Mouse (Mus musculus) stomach, embryonic 15.5 days (tissue): ENCODE data around the gene Lcp2. TPM values are rescaled to one million over a fixed set of nuclear protein-coding genes. Genes with fewer than 3 reads are reported as not detected.

Experiments used
- ATAC-seq: fragments of 200-750 bp; cut with Nextera tagmentation; 2 replicates; pipeline ENCODE4 v1.8.0; 2017; ENCODE audit warnings: low read depth, moderate number of reproducible peaks, moderate TSS enrichment; ENCODE audit not compliant: insufficient read depth, low FRiP score
- H3K27ac ChIP-seq: fragments of 300-500 bp; sonication (generic); 2 replicates; pipeline ENCODE4 v1.5.1; 2015; ENCODE audit warnings: mild to moderate bottlenecking, inconsistent platforms
- H3K27me3 ChIP-seq: fragments of 300-500 bp; sonication (generic); replicated peaks from 2 replicates; pipeline ENCODE4 v1.6.1; 2015; ENCODE audit warnings: inconsistent platforms
- H3K36me3 ChIP-seq: fragments of 300-500 bp; sonication (generic); 2 replicates; pipeline ENCODE4 v1.6.1; 2015; ENCODE audit warnings: inconsistent platforms
- H3K4me1 ChIP-seq: fragments of 300-500 bp; sonication (generic); 2 replicates; pipeline ENCODE4 v1.6.1; 2015; ENCODE audit warnings: inconsistent platforms
- H3K4me2 ChIP-seq: fragments of 300-500 bp; sonication (generic); 2 replicates; pipeline ENCODE4 v1.6.1; 2015; ENCODE audit warnings: mild to moderate bottlenecking, inconsistent platforms
- H3K4me3 ChIP-seq: fragments of 300-500 bp; sonication (generic); replicated peaks from 2 replicates; pipeline ENCODE4 v1.5.1; 2015; ENCODE audit warnings: inconsistent platforms
- H3K9ac ChIP-seq: fragments of 300-500 bp; sonication (generic); 2 replicates; pipeline ENCODE4 v1.6.1; 2015; ENCODE audit warnings: inconsistent platforms
- H3K9me3 ChIP-seq: fragments of 300-500 bp; sonication (generic); 2 replicates; pipeline ENCODE4 v1.6.1; 2016; ENCODE audit warnings: inconsistent platforms
- WGBS: fragments of 180-500 bp; shearing (Covaris S2); methylation state at CpG from one replicate; pipeline ENCODE4 v1.1.7; 2015; 5-methylcytosine and 5-hydroxymethylcytosine counted together
- polyA plus RNA-seq: library from polyadenylated mRNA; unstranded; fragments of >200 nt; fragmentation: Nextera tagmentation; extraction: Ambion mirVana; gene quantifications from 2 replicates; pipeline ENCODE4 v1.2.1, GENCODE M21; 2015

Gene Lcp2
- polyA plus RNA-seq, 1 experiment from 2014 or later: 3.8 TPM

DNA sequence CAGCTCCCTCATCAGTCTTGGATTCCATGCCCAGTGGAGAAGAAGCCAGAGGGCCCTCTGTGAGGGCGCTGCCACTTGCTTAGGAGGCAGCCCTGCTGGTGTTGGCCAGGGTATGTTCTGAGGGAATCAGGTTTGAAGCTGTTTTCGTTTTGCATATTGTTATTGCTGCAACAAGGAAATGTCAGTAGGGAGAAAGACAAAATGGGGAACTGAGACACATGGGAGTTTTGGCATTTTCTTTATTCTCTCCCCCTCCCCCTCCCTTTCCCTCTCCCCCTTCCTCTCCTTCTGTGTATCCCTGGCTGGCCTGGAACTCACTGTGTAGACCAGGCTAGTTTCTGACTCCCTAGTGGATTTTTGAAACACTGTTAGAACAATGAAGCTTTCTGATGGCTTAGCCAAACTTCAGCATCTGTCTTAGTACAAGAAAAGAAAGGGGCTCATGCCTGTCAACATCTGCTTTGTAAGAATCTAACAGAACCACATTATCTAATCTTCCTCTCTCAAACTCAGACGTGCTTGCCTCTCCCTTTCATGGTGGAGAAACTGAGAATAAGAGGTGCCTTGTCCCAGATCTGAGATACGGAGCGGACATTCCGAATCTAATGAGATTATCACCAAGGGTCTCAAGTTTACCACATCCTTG, 34.6 kb upstream of the Lcp2 start:
- H3K9me3 ChIP-seq: no peaks in the 10 kb centered on the region
- no peaks in the 10 kb centered on the region for H3K27me3 ChIP-seq
- H3K4me2 ChIP-seq: no peak overlapping the region
- H3K9ac ChIP-seq: no peak overlapping the region
- ATAC-seq: no peak
- H3K27ac ChIP-seq: no peak overlapping the region
- no peaks in the 10 kb centered on the region for H3K36me3 ChIP-seq
- 76% methylated on average over 6 of the region's 6 CpGs for WGBS
- peaks cover 8% of the 10 kb centered on the region; the same call in 1 of the 2 replicates for H3K4me1 ChIP-seq
- no peak overlapping the region for H3K4me3 ChIP-seq

DNA sequence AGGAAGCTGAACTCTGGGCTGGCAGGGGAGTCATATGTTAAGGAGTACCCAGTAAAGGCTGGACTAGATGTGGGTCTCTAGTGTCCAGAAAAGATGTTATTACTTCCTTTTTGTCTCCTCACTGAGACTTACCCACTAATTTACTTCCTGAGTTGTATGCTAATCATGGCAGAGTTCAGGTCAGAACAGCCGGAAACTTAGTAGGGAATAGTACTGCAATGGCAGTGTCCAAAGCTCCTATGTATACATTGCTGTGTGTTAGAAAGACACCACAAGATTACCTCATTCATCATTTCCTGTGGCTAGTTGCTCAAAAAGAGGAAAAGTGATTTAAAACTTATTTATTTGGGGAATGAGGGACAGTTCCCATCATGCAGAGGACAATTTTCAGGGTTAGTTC, 21.6 kb upstream of the Lcp2 start:
- Histone ChIP-seq H3K4me2 (no peak overlapping the region), H3K9ac (no peak overlapping the region), H3K9me3 (no peaks in the 10 kb centered on the region), H3K4me1 (no peaks in the 10 kb centered on the region), H3K36me3 (no peaks in the 10 kb centered on the region), H3K4me3 (no peak overlapping the region), H3K27me3 (no peaks in the 10 kb centered on the region), H3K27ac (no peak overlapping the region)
- ATAC-seq: no peak
- 57% methylated on average over 1 of the region's 1 CpGs for WGBS

DNA sequence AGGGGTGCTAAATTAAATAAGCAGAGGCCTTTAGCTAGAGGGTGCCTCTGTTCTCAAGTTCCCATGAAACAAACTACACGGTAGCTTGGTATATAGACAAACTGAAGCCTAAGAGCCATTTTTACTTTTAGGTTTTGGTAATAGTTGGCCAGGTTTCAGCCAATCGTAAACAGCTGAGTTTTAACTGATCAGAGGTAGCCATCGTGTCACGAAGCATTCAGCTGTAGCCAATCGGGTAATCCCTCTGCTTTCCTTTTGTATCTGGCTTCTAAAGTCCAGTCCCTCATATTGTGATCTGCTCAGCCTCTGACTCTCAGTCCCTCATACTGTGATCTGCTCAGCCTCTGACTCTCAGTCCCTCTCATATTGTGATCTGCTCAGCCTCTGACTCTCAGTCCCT, 17.1 kb upstream of the Lcp2 start:
- Histone ChIP-seq H3K9ac (no peak overlapping the region), H3K4me2 (no peak overlapping the region), H3K27ac (no peak overlapping the region), H3K27me3 (no peaks in the 10 kb centered on the region), H3K9me3 (no peaks in the 10 kb centered on the region), H3K4me3 (no peak overlapping the region), H3K36me3 (no peaks in the 10 kb centered on the region), H3K4me1 (no peaks in the 10 kb centered on the region)
- no peak for ATAC-seq
- 66% methylated on average over 5 of the region's 5 CpGs for WGBS

DNA sequence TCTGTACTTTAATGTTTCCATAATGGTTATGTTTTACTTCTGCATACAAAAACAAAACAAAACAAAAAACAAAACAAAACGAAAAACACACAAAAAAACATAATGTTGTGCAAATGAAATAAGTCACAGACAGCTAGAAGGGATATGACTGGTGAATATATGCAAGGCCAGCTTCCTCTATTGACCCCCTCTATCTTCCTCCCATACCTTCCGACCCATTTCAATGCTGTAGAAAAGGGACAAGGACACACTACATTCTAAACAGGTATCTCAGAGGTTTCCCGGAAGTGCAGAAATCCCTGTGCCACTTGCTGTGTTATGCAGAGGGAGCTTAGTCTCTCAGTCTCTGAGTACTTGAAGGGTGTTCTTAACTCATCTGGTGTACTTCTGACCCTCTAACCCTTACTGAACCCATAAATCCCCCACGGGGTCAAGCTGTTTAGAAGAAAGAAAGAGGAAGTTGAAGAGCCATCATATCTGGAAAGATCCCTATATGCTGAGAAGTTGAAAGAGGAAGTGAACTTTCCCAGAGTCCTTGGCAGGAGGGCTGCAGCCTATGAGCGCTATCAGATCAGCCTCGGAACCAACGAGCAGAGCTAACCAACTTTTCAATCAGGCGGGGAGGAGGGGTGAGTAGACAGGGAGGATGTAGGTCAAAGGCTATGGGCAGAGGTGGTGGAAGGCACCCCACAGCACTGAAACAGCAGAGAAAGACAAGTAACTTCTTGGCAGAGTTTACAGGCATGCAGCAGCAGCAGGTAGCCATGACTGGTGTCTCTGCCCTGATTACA, 15.5 kb upstream of the Lcp2 start:
- no peak overlapping the region for H3K27ac ChIP-seq
- H3K9ac ChIP-seq: no peak overlapping the region
- no peak overlapping the region for H3K4me3 ChIP-seq
- no peaks in the 10 kb centered on the region for H3K27me3 ChIP-seq
- 0 out of 2 replicates have a peak overlapping the region, but pooled peaks have one; percentile 8 for H3K4me2 ChIP-seq
- no peaks in the 10 kb centered on the region for H3K9me3 ChIP-seq
- no peaks in the 10 kb centered on the region for H3K36me3 ChIP-seq
- WGBS: 46% methylated on average over 8 of the region's 8 CpGs
- no peaks in the 10 kb centered on the region for H3K4me1 ChIP-seq
- ATAC-seq: no peak

DNA sequence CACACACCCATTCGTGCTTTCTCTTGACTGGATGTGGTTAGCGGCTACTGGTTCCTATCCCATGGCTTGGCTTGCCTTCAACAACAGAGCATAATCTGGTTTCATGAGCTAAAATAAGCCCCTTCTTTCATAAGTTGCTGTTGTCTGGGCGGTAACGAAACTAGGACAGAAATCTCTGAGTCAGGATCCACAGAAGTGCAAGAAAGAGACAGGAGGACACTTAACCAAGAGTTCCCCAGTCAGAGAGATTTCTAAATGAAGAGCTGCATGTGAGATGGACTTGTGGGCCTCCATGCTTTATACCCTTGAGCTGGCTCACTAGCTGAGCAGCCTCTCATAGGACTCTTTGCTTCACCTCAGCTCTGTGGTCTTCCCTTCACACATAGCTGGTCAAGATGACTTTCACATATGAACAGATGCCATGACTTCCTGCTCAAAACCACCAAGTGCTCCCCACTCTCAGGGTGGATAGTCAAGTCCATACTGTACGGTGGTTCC, 12.7 kb upstream of the Lcp2 start:
- H3K4me2 ChIP-seq: no peak overlapping the region
- no peak overlapping the region for H3K9ac ChIP-seq
- no peak for ATAC-seq
- no peak overlapping the region for H3K27ac ChIP-seq
- 88% methylated on average over 5 of the region's 5 CpGs for WGBS
- H3K4me1 ChIP-seq: no peaks in the 10 kb centered on the region
- H3K27me3 ChIP-seq: no peaks in the 10 kb centered on the region
- H3K4me3 ChIP-seq: no peak overlapping the region
- H3K9me3 ChIP-seq: no peaks in the 10 kb centered on the region
- no peaks in the 10 kb centered on the region for H3K36me3 ChIP-seq

DNA sequence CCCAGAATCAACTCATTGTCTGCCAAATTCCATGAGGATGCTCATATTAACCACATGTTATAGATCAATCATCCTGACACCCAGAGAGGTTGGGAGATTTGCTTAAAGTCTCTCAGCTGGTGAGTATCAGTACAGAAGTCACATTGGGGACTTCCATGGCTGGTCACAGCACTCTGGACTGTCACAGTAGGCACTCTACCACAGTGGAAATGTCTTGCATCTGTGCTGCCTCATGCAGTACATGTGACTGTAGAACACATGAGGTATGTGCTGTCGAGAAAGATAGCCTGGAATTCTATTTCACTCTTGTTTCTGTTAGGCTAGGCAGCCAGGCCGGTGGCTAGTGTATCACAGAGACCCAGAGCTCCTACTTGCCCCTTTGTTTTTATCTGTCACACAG, 11.9 kb upstream of the Lcp2 start:
- no peaks in the 10 kb centered on the region for H3K9me3 ChIP-seq
- no peak overlapping the region for H3K27ac ChIP-seq
- no peak overlapping the region for H3K9ac ChIP-seq
- no peak overlapping the region for H3K4me2 ChIP-seq
- H3K4me1 ChIP-seq: no peaks in the 10 kb centered on the region
- H3K27me3 ChIP-seq: no peaks in the 10 kb centered on the region
- H3K4me3 ChIP-seq: no peak overlapping the region
- no peaks in the 10 kb centered on the region for H3K36me3 ChIP-seq
- ATAC-seq: no peak
- 83% methylated on average over 2 of the region's 2 CpGs for WGBS

DNA sequence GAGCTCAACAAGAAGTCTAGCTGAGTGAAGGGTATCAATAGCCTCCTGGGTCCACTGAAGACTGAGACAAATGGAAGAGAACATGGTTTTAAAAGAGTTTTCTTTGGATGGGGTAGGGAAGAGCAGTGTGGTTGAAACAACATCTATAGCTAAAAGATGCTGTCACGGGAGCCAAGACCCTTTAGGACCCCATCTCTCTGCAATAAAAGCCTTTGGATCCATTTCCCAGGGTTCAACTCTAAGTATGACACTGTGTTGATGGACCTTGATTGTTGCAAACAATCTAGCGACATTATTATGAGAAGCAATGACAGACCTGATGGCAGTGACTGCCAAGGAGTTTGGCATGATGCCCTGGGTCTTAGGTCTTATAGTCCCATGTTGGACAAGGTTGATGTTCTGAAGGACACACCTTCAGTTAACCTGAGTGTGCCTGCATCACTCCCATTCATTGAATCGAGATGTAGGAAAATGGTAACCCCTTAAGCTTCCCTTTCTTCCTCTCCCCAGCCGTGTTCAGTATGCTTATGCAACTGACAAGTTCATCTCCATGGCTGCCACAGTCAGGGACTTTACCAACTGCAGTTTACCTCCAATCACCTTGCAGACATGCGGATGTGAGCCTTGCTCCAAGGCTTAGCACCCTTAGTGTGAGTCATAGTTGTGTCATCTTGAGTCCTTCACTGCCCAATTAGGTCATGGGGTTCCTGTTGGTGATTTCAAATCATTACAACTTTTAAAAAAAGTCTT, 10.6 kb upstream of the Lcp2 start:
- Histone ChIP-seq H3K27ac (no peak overlapping the region), H3K9me3 (no peaks in the 10 kb centered on the region), H3K27me3 (no peaks in the 10 kb centered on the region), H3K4me3 (no peak overlapping the region), H3K9ac (no peak overlapping the region), H3K36me3 (no peaks in the 10 kb centered on the region), H3K4me2 (no peak overlapping the region), H3K4me1 (no peaks in the 10 kb centered on the region)
- ATAC-seq: no peak
- 72% methylated on average over 5 of the region's 5 CpGs for WGBS

DNA sequence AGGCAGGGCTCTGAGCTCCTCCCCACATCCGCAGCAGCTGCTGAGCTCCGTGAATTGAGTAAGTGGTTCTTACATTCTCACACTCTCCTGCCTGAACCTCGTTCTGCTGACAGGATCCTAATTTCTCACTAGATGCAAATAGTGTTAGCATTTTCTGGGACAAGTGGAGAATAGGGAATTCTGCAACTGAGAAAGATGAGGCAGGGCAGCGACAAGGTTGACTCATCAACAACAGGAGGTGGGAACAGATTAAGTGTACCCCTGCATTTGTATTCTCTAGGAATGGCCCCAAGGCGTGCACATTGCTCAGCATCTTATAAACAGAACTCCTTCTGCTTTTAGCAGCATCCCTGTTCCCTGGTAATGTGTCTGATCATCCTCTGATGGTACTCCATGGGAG, 6.7 kb upstream of the Lcp2 start:
- Histone ChIP-seq H3K4me2 (no peak overlapping the region), H3K27me3 (no peaks in the 10 kb centered on the region), H3K4me3 (no peak overlapping the region), H3K27ac (no peak overlapping the region), H3K4me1 (no peaks in the 10 kb centered on the region), H3K36me3 (no peaks in the 10 kb centered on the region), H3K9me3 (no peaks in the 10 kb centered on the region), H3K9ac (no peak overlapping the region)
- no peak for ATAC-seq
- WGBS: 74% methylated on average over 5 of the region's 5 CpGs

DNA sequence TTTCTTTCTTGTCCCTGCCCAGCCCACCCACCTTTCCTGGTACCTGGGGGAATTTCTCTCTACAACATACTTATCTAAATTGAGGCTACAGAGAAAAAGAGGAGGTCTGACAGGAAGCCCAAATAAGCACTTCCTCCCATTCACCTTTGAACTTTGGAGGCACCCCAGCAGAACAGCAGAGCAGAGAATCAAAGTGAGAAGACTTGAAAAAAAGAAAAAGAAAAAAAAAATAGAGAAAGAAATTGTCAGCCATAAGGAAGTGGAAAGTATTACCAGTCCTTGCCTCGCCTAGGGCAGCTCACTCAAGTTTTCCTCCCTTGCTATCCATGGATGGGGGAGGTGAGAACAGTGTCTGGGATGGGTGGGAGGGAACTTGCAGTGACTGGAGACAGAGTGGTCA, 3.9 kb upstream of the Lcp2 start:
- H3K4me3 ChIP-seq: no peak overlapping the region
- no peak overlapping the region for H3K9ac ChIP-seq
- 57% methylated on average over 1 of the region's 1 CpGs for WGBS
- no peaks in the 10 kb centered on the region for H3K9me3 ChIP-seq
- no peak overlapping the region for H3K4me2 ChIP-seq
- no peak for ATAC-seq
- no peak overlapping the region for H3K27ac ChIP-seq
- no peaks in the 10 kb centered on the region for H3K36me3 ChIP-seq
- no peaks in the 10 kb centered on the region for H3K27me3 ChIP-seq
- H3K4me1 ChIP-seq: no peaks in the 10 kb centered on the region

DNA sequence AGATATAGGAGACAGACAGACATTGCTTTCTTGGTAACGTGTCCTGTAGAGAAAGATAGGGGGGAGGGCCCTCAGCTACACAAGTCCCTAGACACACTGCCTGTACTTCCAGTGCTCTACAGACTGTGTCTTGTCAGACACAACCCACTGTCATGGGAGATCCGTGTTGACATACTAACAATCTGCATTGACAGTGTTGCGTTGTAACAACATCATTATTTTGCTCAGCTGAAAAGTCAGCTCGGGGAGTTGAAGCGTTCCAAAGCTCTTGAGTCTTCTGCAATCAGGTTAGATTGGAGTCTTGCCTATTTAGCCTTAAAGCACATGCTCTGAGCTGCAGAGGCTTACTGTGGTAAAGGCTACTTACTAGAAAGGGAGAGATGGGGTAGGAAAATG, 820 bp downstream of the Lcp2 start:
- ATAC-seq: no peak
- Histone ChIP-seq H3K9ac (no peak overlapping the region), H3K27ac (no peak overlapping the region), H3K4me2 (no peak overlapping the region), H3K4me1 (no peaks in the 10 kb centered on the region), H3K9me3 (no peaks in the 10 kb centered on the region), H3K36me3 (no peaks in the 10 kb centered on the region), H3K4me3 (peak overlapping the region; percentile 11; the same call in 1 of the 2 replicates), H3K27me3 (no peaks in the 10 kb centered on the region)
- WGBS: 76% methylated on average over 5 of the region's 5 CpGs

DNA sequence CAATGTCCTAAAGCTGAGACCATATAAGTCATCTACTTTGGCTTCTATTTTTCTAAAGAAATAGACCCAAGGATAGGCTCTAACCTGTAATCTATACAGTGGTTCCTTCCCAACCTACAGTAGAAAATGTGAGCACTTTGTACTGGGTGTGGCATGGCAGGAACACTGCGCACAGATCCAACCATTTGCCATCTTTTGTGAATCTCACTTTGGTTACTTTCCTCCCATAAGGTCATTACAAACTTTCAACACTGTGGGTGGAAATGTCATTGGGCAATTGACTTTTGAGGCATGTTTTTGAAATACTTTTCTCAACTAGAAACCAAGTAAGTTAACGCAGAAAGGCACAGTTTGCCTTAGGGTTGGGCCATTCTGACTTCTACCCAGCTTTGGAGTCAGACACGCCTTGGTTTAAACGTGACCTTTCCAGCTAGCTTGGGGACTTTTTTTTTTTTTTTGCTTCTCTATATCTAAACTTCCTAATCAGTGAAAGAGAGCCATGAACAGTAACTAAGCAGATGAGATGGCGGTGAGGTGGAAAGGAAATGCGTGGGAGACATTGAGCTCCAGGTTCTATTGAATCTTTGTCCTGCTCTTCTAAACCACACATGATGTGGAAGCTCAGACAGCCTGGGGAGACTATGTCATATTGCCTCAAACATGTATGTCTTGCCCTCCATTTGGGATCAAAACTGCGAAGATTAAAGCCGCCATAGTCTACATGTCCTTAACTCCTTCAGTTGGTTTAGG, 1.8 kb downstream of the Lcp2 start:
- WGBS: 84% methylated on average over 8 of the region's 8 CpGs
- Histone ChIP-seq H3K27me3 (no peaks in the 10 kb centered on the region), H3K4me3 (no peak overlapping the region; the same call in 1 of the 2 replicates), H3K9ac (no peak overlapping the region), H3K36me3 (no peaks in the 10 kb centered on the region), H3K27ac (no peak overlapping the region), H3K4me2 (no peak overlapping the region), H3K4me1 (no peaks in the 10 kb centered on the region), H3K9me3 (no peaks in the 10 kb centered on the region)
- no peak for ATAC-seq

DNA sequence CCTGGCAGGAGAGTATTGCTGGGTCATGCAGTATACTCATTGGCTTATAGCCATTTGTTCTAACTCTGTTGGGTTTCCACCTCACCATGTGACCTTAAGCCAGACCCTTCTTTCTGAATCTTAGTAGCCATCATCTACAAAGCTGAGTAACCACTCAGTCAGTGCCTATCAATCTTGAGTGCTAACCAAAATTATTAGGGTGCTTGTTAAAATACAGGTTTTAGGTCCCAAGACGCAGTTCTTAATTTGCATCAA, 2.3 kb downstream of the Lcp2 start:
- no peak for ATAC-seq
- no peak overlapping the region for H3K4me3 ChIP-seq
- H3K9ac ChIP-seq: no peak overlapping the region
- H3K27ac ChIP-seq: no peak overlapping the region
- H3K9me3 ChIP-seq: no peaks in the 10 kb centered on the region
- H3K27me3 ChIP-seq: no peaks in the 10 kb centered on the region
- no peaks in the 10 kb centered on the region for H3K4me1 ChIP-seq
- no peak overlapping the region for H3K4me2 ChIP-seq
- H3K36me3 ChIP-seq: no peaks in the 10 kb centered on the region
- WGBS: 92% methylated on average over 1 of the region's 1 CpGs
